Mouse (Mus musculus) heart, postnatal 0 days (tissue): Measurements from ENCODE around the gene 1600014C10Rik.

Experiments
- CTCF ChIP-seq: IDR thresholded peaks from 2 replicates; pipeline ENCODE4 v1.5.1; 2016; ENCODE audit warnings: antibody characterized with exemption, control low read depth, low read depth
- EP300 ChIP-seq: IDR thresholded peaks from 2 replicates; pipeline ENCODE4 v1.6.1; 2016; ENCODE audit warnings: antibody characterized with exemption, low read depth

DNA sequence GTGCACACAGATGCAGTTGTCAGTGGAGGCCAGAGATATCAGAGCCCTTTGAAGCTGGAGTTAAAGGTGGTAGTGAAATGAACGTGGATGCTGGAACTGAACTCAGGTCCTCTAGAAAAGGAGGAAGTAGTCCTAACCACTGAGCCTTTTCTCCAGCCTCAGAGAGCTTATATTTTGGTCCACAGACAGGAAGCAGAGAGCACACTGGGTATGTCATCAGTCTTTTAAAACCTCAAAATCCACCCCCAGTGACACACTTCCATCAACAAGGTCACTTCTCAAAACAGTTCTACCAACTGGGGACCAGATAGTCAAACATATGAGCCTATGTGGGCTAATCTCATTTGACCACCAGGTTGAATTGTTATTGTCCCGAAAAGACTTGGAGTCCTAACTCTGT, 1.7 kb upstream of the 1600014C10Rik start:
- TF ChIP-seq EP300 (no peak), CTCF (no peak)
